ENCODE assay signal across 8 mouse cellular contexts in genomic region chr9:107624539-107624938, GRCm38 (mm10). TPM values are rescaled to one million over a fixed set of nuclear protein-coding genes. Genes with fewer than 3 reads are reported as not detected.
DNase-seq lines count a peak whose midpoint lies in the region; ATAC-seq and TF ChIP-seq lines count a peak whose summit lies in the region.

No protein-coding gene starts in this region.

- no peaks in the 10 kb centered on the region for H3K9me3 ChIP-seq in midbrain, embryonic 10.5 days (replicated peaks)
- no peaks in the 10 kb centered on the region for H3K9me3 ChIP-seq in midbrain, embryonic 11.5 days (ENCODE audit: control insufficient read depth, low read length)
- H3K9me3 ChIP-seq in midbrain, postnatal 0 days (ENCODE audit: low read length): no peaks in the 10 kb centered on the region

- no peak for TF ChIP-seq CTCF in midbrain, postnatal 0 days (IDR thresholded peaks at IDR 0.05)

- H3K27ac ChIP-seq in midbrain, embryonic 10.5 days (replicated peaks): peak overlapping the region; percentile 98
- no peak overlapping the region for H3K27ac ChIP-seq in midbrain, embryonic 11.5 days (ENCODE audit: low read depth, low read length)
- peak overlapping the region; percentile 26 for H3K27ac ChIP-seq in midbrain, postnatal 0 days (ENCODE audit: low read depth, low read length)

- H3K4me3 ChIP-seq in midbrain, embryonic 10.5 days: no peak overlapping the region
- H3K4me3 ChIP-seq in midbrain, embryonic 11.5 days (ENCODE audit: low read depth, low read length): no peak overlapping the region
- no peak overlapping the region for H3K4me3 ChIP-seq in midbrain, postnatal 0 days (ENCODE audit: low read depth, low read length)

- WGBS in midbrain, embryonic 10.5 days: 73% methylated on average over 5 of the region's 5 CpGs
- 67% methylated on average over 5 of the region's 5 CpGs for WGBS in midbrain, embryonic 11.5 days
- WGBS in midbrain, postnatal 0 days: 62% methylated on average over 5 of the region's 5 CpGs

- no peak for DNase-seq in midbrain, embryonic 10.5 days (ENCODE audit: low spot score)
- DNase-seq in midbrain, embryonic 11.5 days (ENCODE audit: low spot score, missing footprints): no peak
- peak; percentile 77 to 88 for DNase-seq in heart, adult 9 months (ENCODE audit: low spot score in 2 of 2)
- peak; percentile 61 for DNase-seq in kidney, postnatal 10 days
- no peak for DNase-seq in midbrain, postnatal 0 days (ENCODE audit: low spot score)
- no peak for DNase-seq in retina, embryonic 14.5 days (ENCODE audit: low spot score)
- no peak for DNase-seq in embryo, embryonic 9.5 days (ENCODE audit: extremely low spot score)
- no peak for DNase-seq in cerebellum, postnatal 10 days

- peaks cover 57% of the 10 kb centered on the region for H3K4me1 ChIP-seq in midbrain, embryonic 10.5 days
- H3K4me1 ChIP-seq in midbrain, embryonic 11.5 days (ENCODE audit: control insufficient read depth, insufficient read depth, low read length): peaks cover 42% of the 10 kb centered on the region
- H3K4me1 ChIP-seq in midbrain, postnatal 0 days (ENCODE audit: insufficient read depth, low read length): peaks cover 27% of the 10 kb centered on the region

- peaks cover 91% of the 10 kb centered on the region for H3K36me3 ChIP-seq in midbrain, embryonic 10.5 days
- H3K36me3 ChIP-seq in midbrain, embryonic 11.5 days (ENCODE audit: control insufficient read depth, insufficient read depth, low read length): peaks cover 9% of the 10 kb centered on the region
- peaks cover 21% of the 10 kb centered on the region for H3K36me3 ChIP-seq in midbrain, postnatal 0 days (ENCODE audit: insufficient read depth, low read length)

- ATAC-seq in midbrain, embryonic 11.5 days (ENCODE audit: low FRiP score): no peak
- ATAC-seq in midbrain, postnatal 0 days (ENCODE audit: low FRiP score): no peak

- no peaks in the 10 kb centered on the region for H3K27me3 ChIP-seq in midbrain, embryonic 10.5 days (ENCODE audit: low read depth, poor library complexity, severe bottlenecking)
- H3K27me3 ChIP-seq in midbrain, embryonic 11.5 days (ENCODE audit: control insufficient read depth, insufficient read depth, low read length): no peaks in the 10 kb centered on the region
- H3K27me3 ChIP-seq in midbrain, postnatal 0 days (ENCODE audit: insufficient read depth, low read length): no peaks in the 10 kb centered on the region

- H3K9ac ChIP-seq in midbrain, embryonic 11.5 days (ENCODE audit: low read length): no peak overlapping the region
- no peak overlapping the region for H3K9ac ChIP-seq in midbrain, postnatal 0 days (replicated peaks; ENCODE audit: low read length, poor library complexity, severe bottlenecking)

- no peak overlapping the region for H3K4me2 ChIP-seq in midbrain, embryonic 11.5 days
- H3K4me2 ChIP-seq in midbrain, postnatal 0 days (ENCODE audit: low read depth, low read length, poor library complexity, severe bottlenecking): no peak overlapping the region

RNA-seq across cellular contexts. Expression of gene Gnai2, which starts 10.6 kb away (rescaled TPM):
- polyA plus RNA-seq in midbrain, embryonic 10.5 days (2016; fragmentation: Nextera tagmentation; extraction: Ambion mirVana): 629 and 656 TPM in 2 replicates
- 578 and 581 TPM in 2 replicates for polyA plus RNA-seq in midbrain, embryonic 11.5 days (2014; fragmentation: Nextera tagmentation; extraction: Ambion mirVana)
- total RNA-seq in midbrain, postnatal 0 days (2014; rRNA removed): 224 and 241 TPM in 2 replicates
- polyA plus RNA-seq in midbrain, postnatal 0 days (2015; fragmentation: Nextera tagmentation; extraction: Ambion mirVana): 260 and 264 TPM in 2 replicates

RNA-seq across cellular contexts. Expression of gene Sema3b, which starts 15.5 kb away (rescaled TPM):
- 1.8 and 3.2 TPM in 2 replicates for polyA plus RNA-seq in midbrain, embryonic 10.5 days (2016; fragmentation: Nextera tagmentation; extraction: Ambion mirVana)
- polyA plus RNA-seq in midbrain, embryonic 11.5 days (2014; fragmentation: Nextera tagmentation; extraction: Ambion mirVana): 1.3 and 2.1 TPM in 2 replicates
- 5.7 and 16.7 TPM in 2 replicates for total RNA-seq in midbrain, postnatal 0 days (2014; rRNA removed)
- 4.0 and 5.1 TPM in 2 replicates for polyA plus RNA-seq in midbrain, postnatal 0 days (2015; fragmentation: Nextera tagmentation; extraction: Ambion mirVana)

RNA-seq across cellular contexts. Expression of gene Ifrd2, which starts 37.1 kb away (rescaled TPM):
- 46.3 and 56.8 TPM in 2 replicates for polyA plus RNA-seq in midbrain, embryonic 10.5 days (2016; fragmentation: Nextera tagmentation; extraction: Ambion mirVana)
- polyA plus RNA-seq in midbrain, embryonic 11.5 days (2014; fragmentation: Nextera tagmentation; extraction: Ambion mirVana): 24.2 and 28.2 TPM in 2 replicates
- 8.4 and 8.9 TPM in 2 replicates for total RNA-seq in midbrain, postnatal 0 days (2014; rRNA removed)
- 6.5 and 7.5 TPM in 2 replicates for polyA plus RNA-seq in midbrain, postnatal 0 days (2015; fragmentation: Nextera tagmentation; extraction: Ambion mirVana)

RNA-seq across cellular contexts. Expression of gene Hyal3, which starts 43.9 kb away (rescaled TPM):
- polyA plus RNA-seq in midbrain, embryonic 10.5 days (2016; fragmentation: Nextera tagmentation; extraction: Ambion mirVana): 0.62 and 0.96 TPM in 2 replicates
- polyA plus RNA-seq in midbrain, embryonic 11.5 days (2014; fragmentation: Nextera tagmentation; extraction: Ambion mirVana): 0.33 and 0.47 TPM in 2 replicates
- total RNA-seq in midbrain, postnatal 0 days (2014; rRNA removed): 1.1 and 4.3 TPM in 2 replicates
- 1.8 and 2.2 TPM in 2 replicates for polyA plus RNA-seq in midbrain, postnatal 0 days (2015; fragmentation: Nextera tagmentation; extraction: Ambion mirVana)

RNA-seq across cellular contexts. Expression of gene Slc38a3, which starts 44.8 kb away (rescaled TPM):
- polyA plus RNA-seq in midbrain, embryonic 10.5 days (2016; fragmentation: Nextera tagmentation; extraction: Ambion mirVana): 9.3 and 11.6 TPM in 2 replicates
- 11.2 and 11.7 TPM in 2 replicates for polyA plus RNA-seq in midbrain, embryonic 11.5 days (2014; fragmentation: Nextera tagmentation; extraction: Ambion mirVana)
- total RNA-seq in midbrain, postnatal 0 days (2014; rRNA removed): 70.0 and 94.5 TPM in 2 replicates
- polyA plus RNA-seq in midbrain, postnatal 0 days (2015; fragmentation: Nextera tagmentation; extraction: Ambion mirVana): 37.6 and 44.6 TPM in 2 replicates

Comparison
In these comparisons a context has a peak if more than half of its experiments do, and no peak if none do; other contexts are left out.
1. DNase-seq: peak in heart, adult 9 months (2 of 2) and kidney, postnatal 10 days (single experiment); none in midbrain, embryonic 10.5 days (single experiment), midbrain, embryonic 11.5 days (single experiment), midbrain, postnatal 0 days (single experiment), retina, embryonic 14.5 days (single experiment), embryo, embryonic 9.5 days (single experiment) and cerebellum, postnatal 10 days (0 of 2).